Mouse (Mus musculus) brown adipose tissue, adult 24 weeks (tissue): Measurements from ENCODE around the gene Mpl. TPM values are rescaled to one million over a fixed set of nuclear protein-coding genes. Genes with fewer than 3 reads are reported as not detected.

Experiments used
- H3K27ac ChIP-seq: fragments of 200-500 bp; replicated peaks from 2 replicates; pipeline ENCODE4 v1.5.1; 2012; ENCODE audit warnings: low read depth, mild to moderate bottlenecking, low read length
- H3K4me1 ChIP-seq: fragments of 200-500 bp; 2 replicates; pipeline ENCODE4 v1.6.1; 2012; ENCODE audit warnings: low read length, mixed read lengths; ENCODE audit not compliant: control insufficient read depth, insufficient read depth, insufficient read length
- H3K4me3 ChIP-seq: fragments of 200-500 bp; 2 replicates; pipeline ENCODE4 v1.5.1; 2012; ENCODE audit warnings: low read depth, mild to moderate bottlenecking, low read length, moderate library complexity; ENCODE audit not compliant: insufficient read depth
- polyA plus RNA-seq: library from polyadenylated mRNA; stranded (reverse); fragments of >200 nt; gene quantifications from 2 replicates; pipeline ENCODE4 v1.2.4, GENCODE M21; 2012; ENCODE audit not compliant: missing spikeins, insufficient read depth, insufficient read length

Gene Mpl
- polyA plus RNA-seq, 1 experiment, result not detected

DNA sequence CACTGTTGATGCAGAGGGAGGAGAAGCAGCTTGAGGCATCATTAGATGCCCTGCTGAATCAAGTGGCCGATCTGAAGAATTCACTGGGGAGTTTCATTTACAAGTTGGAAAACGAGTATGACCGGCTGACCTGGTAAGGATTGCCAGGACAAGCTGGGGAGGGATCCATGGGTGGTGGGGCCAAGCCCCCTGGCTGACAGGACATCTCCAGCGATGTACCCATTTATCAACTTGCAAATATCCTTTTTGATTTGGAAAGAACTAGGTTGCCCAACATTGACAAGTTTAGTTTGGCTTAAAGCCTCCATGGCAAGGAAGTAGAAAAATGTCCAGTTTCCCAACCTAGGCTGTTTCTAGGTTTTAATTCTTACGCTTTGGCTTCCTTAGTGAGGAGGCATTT is 46.4 kb downstream of the Mpl start:
- Histone ChIP-seq H3K27ac (no peak overlapping the region), H3K4me1 (peaks cover 9% of the 10 kb centered on the region; the same call in 1 of the 2 replicates), H3K4me3 (peak overlapping the region; percentile 6; the same call in 1 of the 2 replicates)

- Histone ChIP-seq H3K4me3 (peak within 1 kb of the TSS; percentile 95), H3K27ac (peak within 1 kb of the TSS; percentile 74), H3K4me1 (peaks cover 9% of the 10 kb centered on the region; the same call in 1 of the 2 replicates)
Measured at GRCm38 (mm10) chr4:118409142-118409900, 48.0 kb downstream of the Mpl start, which contains the start of the genes Szt2 and Med8. TSS of gene Szt2 (minus strand) at chr4:118409273. TSS of gene Med8 (plus strand) at chr4:118409337.

DNA sequence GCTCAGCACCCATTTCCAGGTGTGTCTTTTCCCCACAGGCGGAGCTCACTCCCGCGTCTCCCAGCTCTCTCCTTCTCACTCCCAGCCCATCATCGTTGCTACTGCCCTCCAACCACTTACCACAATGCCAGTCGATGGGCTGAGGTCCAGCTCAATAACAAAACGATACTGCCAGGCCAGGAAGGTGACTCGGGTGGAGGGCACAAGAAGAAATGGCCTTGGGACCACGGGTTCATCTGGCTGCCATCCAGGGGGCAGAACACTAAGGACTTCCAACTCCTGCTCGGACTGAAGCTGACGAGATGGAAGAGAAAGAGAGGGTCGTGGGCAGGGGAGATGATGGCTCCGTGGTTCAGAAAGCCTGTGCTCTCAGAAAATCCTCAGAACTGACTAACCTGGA is 54.6 kb downstream of the Mpl start:
- Histone ChIP-seq H3K4me3 (no peak overlapping the region), H3K4me1 (no peaks in the 10 kb centered on the region), H3K27ac (no peak overlapping the region)

- Histone ChIP-seq H3K27ac (no peak overlapping the region), H3K4me1 (no peaks in the 10 kb centered on the region)
Measured at GRCm38 (mm10) chr4:118401918-118402317, 55.4 kb downstream of the Mpl start.

DNA sequence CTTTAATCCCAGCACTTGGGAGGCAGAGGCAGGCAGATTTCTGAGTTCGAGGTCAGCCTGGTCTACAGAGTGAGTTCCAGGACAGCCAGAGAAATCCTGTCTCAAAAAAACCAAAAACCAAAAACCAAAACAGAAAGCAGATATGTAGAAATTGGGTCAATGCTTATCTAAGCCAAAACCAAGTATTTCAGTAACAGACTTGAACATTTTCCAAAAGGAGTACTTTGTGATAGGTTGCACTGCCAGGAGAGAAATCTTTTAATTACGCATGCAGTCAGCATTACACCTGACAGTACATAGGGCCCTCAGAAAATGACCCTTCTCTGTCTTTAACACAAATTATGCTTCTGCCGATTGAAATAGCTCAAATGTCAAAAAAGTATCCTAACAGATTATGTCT is 55.9 kb downstream of the Mpl start:
- Histone ChIP-seq H3K27ac (no peak overlapping the region), H3K4me1 (no peaks in the 10 kb centered on the region), H3K4me3 (no peak overlapping the region)

More at GRCm38 (mm10) chr4:118401918-118402317, 55.4 kb downstream of the Mpl start:
- no peak overlapping the region for H3K4me3 ChIP-seq

DNA sequence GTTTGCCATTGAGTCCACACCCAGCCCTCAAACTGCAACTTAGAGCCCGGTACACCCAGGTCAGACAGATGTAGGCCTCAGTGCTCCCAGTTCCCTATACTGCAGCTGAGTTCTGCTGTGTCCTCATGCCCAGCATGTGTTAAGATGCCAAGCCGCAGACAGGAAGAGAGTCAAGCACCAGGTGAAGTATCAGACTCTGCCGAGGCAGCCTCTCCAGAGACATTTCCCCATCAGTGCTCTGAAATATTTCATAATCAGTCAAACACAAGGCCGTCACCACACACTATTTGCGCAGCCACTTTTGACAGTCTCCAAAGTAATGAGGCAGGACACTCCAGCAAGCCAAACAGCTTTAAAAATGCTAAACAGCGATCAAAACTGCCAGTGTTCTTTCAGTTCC is 58.9 kb downstream of the Mpl start:
- Histone ChIP-seq H3K4me1 (no peaks in the 10 kb centered on the region), H3K4me3 (no peak overlapping the region), H3K27ac (no peak overlapping the region)

DNA sequence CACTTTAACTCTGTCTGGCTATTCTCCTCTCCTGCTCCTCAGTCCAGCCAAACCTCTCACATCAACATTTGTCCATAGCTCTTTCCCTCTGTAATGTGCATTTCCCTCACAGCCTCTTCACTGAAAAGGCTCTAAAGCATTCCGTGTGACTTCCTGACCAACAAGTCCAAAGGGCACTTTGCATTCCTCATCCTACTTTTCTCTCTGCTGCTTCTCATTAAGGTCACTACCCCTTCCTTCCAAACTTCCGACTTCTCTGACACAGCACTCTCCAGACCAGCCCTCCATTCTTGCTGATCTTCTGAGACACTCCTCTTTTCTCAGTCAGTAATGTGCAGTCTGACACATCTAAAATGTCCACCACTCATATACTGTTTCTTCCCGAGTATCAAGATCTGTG is 60.9 kb downstream of the Mpl start:
- H3K27ac ChIP-seq, result no peak overlapping the region
- H3K4me3 ChIP-seq, result no peak overlapping the region
- no peaks in the 10 kb centered on the region for H3K4me1 ChIP-seq

DNA sequence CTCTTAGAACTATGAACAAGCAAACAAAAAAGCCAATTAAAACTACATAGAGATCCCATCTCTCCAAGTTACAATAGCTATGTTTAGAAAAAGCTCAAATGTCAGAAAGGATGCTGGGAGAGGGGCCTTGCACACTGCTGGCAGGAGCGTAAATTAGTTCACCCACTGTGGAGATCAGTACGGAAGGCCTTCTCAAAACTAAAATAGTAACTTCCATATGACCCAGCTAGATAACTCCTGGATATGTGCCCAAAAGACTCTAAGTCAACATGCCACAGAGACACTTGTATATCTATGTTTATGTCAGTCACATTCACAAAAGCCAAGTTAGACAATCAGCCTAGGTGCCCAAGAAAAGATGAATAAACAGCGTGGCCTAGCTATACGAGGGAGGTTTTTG is 62.0 kb downstream of the Mpl start:
- no peak overlapping the region for H3K4me3 ChIP-seq
- H3K27ac ChIP-seq, result no peak overlapping the region
- H3K4me1 ChIP-seq, result no peaks in the 10 kb centered on the region

GRCm38 (mm10) chr4:118394505-118394904 is 62.8 kb downstream of the Mpl start:
- Histone ChIP-seq H3K27ac (no peak overlapping the region), H3K4me1 (no peaks in the 10 kb centered on the region), H3K4me3 (no peak overlapping the region)

Other genes with a start within 250 kb of the Mpl start
- gene Ptprf, start 166.1 kb downstream of the Mpl start, polyA plus RNA-seq, result 0.67 and 0.88 TPM in 2 replicates
- gene Szt2, start 48.2 kb downstream of the Mpl start, polyA plus RNA-seq, result 4.0 and 6.1 TPM in 2 replicates
- 38.0 and 38.3 TPM in 2 replicates for gene Med8, start 48.2 kb downstream of the Mpl start, polyA plus RNA-seq
- 9.4 and 10.7 TPM in 2 replicates for gene Elovl1, start 29.4 kb downstream of the Mpl start, polyA plus RNA-seq
- gene Cdc20, start 20.2 kb downstream of the Mpl start, polyA plus RNA-seq, result 1.6 TPM in 1 of 2 replicates, not detected in the other
- 8.1 and 18.8 TPM in 2 replicates for gene Tie1, start 32.5 kb upstream of the Mpl start, polyA plus RNA-seq
- not detected in 2 replicates for gene 2610528J11Rik, start 69.5 kb upstream of the Mpl start, polyA plus RNA-seq
- gene Tmem125, start 86.5 kb upstream of the Mpl start, polyA plus RNA-seq, result not detected in 2 replicates
- not detected in 2 replicates for gene Cfap57, start 163.3 kb upstream of the Mpl start, polyA plus RNA-seq
- 45.1 and 47.8 TPM in 2 replicates for gene Ebna1bp2, start 163.3 kb upstream of the Mpl start, polyA plus RNA-seq
- not detected in 2 replicates for gene Olfr62, start 201.4 kb upstream of the Mpl start, polyA plus RNA-seq
- not detected in 2 replicates for gene Olfr1342, start 235.2 kb upstream of the Mpl start, polyA plus RNA-seq
- not detected in 2 replicates for gene Olfr1341, start 246.0 kb upstream of the Mpl start, polyA plus RNA-seq